Mouse (Mus musculus): Measurements from ENCODE around the gene Gm26657.

The Gm26657 gene

GRCm38 (mm10) chr4:56757693-56758092, 17.8 kb downstream of the Gm26657 start:
- no peak for DNase-seq (ENCODE audit: low read depth, low spot score)

- DNase-seq (ENCODE audit: low read depth, low spot score) = no peak
Observed at GRCm38 (mm10) chr4:56767861-56768284, 28.0 kb downstream of the Gm26657 start.

- DNase-seq (ENCODE audit: low read depth, low spot score) = no peak
Observed at GRCm38 (mm10) chr4:56768913-56769312, 29.0 kb downstream of the Gm26657 start.

GRCm38 (mm10) chr4:56771065-56771464, 31.2 kb downstream of the Gm26657 start:
- no peak for DNase-seq (ENCODE audit: low read depth, low spot score)
